In genomic region chr5:33656739-33657138, GRCm38 (mm10) we compare ENCODE assay signal across 8 mouse cellular contexts. TPM values are rescaled to one million over a fixed set of nuclear protein-coding genes. Genes with fewer than 3 reads are reported as not detected.
A peak's percentile ranks its signal among the peaks of the same experiment; 100 is the strongest.
DNase-seq lines count a peak whose midpoint lies in the region; ATAC-seq and TF ChIP-seq lines count a peak whose summit lies in the region.

No protein-coding gene starts in this region.

- H3K36me3 ChIP-seq in heart, postnatal 0 days (replicated peaks; ENCODE audit: control insufficient read depth, insufficient read depth, low read length), result peaks cover 32% of the 10 kb centered on the region
- peaks cover 10 to 26% of the 10 kb centered on the region in 2 experiments for H3K36me3 ChIP-seq in MEL (ENCODE audit: control insufficient read depth in 1 of 2, insufficient read depth in 2 of 2, low read length in 2 of 2)
- H3K36me3 ChIP-seq in hindbrain, embryonic 10.5 days, result peaks cover 46% of the 10 kb centered on the region
- H3K36me3 ChIP-seq in midbrain, embryonic 10.5 days, result peaks cover 46% of the 10 kb centered on the region

- peak overlapping the region; percentile 80 for H3K4me3 ChIP-seq in heart, postnatal 0 days (ENCODE audit: low read depth, low read length)
- H3K4me3 ChIP-seq in MEL (ENCODE audit: control insufficient read depth in 1 of 2, insufficient read depth in 1 of 2, low read depth in 2 of 2, low read length in 2 of 2), result peak overlapping the region; percentile 67 to 75
- peak overlapping the region; percentile 86 for H3K4me3 ChIP-seq in hindbrain, embryonic 10.5 days
- H3K4me3 ChIP-seq in midbrain, embryonic 10.5 days, result peak overlapping the region; percentile 83

- no peak for DNase-seq in heart, postnatal 0 days (ENCODE audit: low spot score)
- DNase-seq in heart, adult 18-20 months, result no peak
- no peak for DNase-seq in MEL (ENCODE audit: low read depth, low spot score)
- DNase-seq in hindbrain, embryonic 10.5 days (ENCODE audit: low spot score), result no peak
- DNase-seq in midbrain, embryonic 10.5 days (ENCODE audit: low spot score), result no peak
- no peak for DNase-seq in frontal cortex, adult 2 months (ENCODE audit: extremely low spot score in 1 of 2, low spot score in 1 of 2)
- DNase-seq in thymus, postnatal 36 days, result no peak
- DNase-seq in right cerebral cortex, adult 18-20 months, result no peak

- H3K27me3 ChIP-seq in heart, postnatal 0 days (ENCODE audit: control insufficient read depth, insufficient read depth, low read length), result no peaks in the 10 kb centered on the region
- no peaks in the 10 kb centered on the region for H3K27me3 ChIP-seq in MEL (ENCODE audit: control insufficient read depth in 1 of 2, insufficient read depth in 2 of 2, low read length in 2 of 2)
- no peaks in the 10 kb centered on the region for H3K27me3 ChIP-seq in hindbrain, embryonic 10.5 days (ENCODE audit: insufficient read depth, poor library complexity, severe bottlenecking)
- H3K27me3 ChIP-seq in midbrain, embryonic 10.5 days (ENCODE audit: low read depth, poor library complexity, severe bottlenecking), result no peaks in the 10 kb centered on the region

- H3K4me1 ChIP-seq in heart, postnatal 0 days (ENCODE audit: control insufficient read depth, insufficient read depth), result peaks cover 22% of the 10 kb centered on the region
- peaks cover 0 to 21% of the 10 kb centered on the region in 2 experiments; a peak in 2 of 4 replicates for H3K4me1 ChIP-seq in MEL (ENCODE audit: control insufficient read depth in 1 of 2, insufficient read depth in 2 of 2, low read length in 2 of 2)
- H3K4me1 ChIP-seq in hindbrain, embryonic 10.5 days (replicated peaks), result peaks cover 63% of the 10 kb centered on the region
- H3K4me1 ChIP-seq in midbrain, embryonic 10.5 days, result peaks cover 62% of the 10 kb centered on the region

- H3K4me2 ChIP-seq in heart, postnatal 0 days (ENCODE audit: low read depth, low read length), result peak overlapping the region; percentile 86

- no peak for ATAC-seq in heart, postnatal 0 days (ENCODE audit: insufficient read depth, low read depth)

- H3K27ac ChIP-seq in heart, postnatal 0 days (ENCODE audit: low read depth), result peak overlapping the region; percentile 98
- H3K27ac ChIP-seq in MEL (ENCODE audit: control insufficient read depth, low read depth, low read length), result peak overlapping the region; percentile 78
- peak overlapping the region; percentile 96 for H3K27ac ChIP-seq in hindbrain, embryonic 10.5 days
- H3K27ac ChIP-seq in midbrain, embryonic 10.5 days (replicated peaks), result peak overlapping the region; percentile 96

- no peaks in the 10 kb centered on the region for H3K9me3 ChIP-seq in heart, postnatal 0 days (replicated peaks; ENCODE audit: control insufficient read depth, low read length)
- H3K9me3 ChIP-seq in MEL (replicated peaks; ENCODE audit: insufficient read depth, low read length), result no peaks in the 10 kb centered on the region
- no peaks in the 10 kb centered on the region for H3K9me3 ChIP-seq in hindbrain, embryonic 10.5 days
- no peaks in the 10 kb centered on the region for H3K9me3 ChIP-seq in midbrain, embryonic 10.5 days (replicated peaks)

- H3K79me2 ChIP-seq in MEL (ENCODE audit: control insufficient read depth, insufficient read depth, low read length, poor library complexity), result peaks cover 55% of the 10 kb centered on the region

- TF ChIP-seq RAD21 in MEL (IDR thresholded peaks at IDR 0.05; ENCODE audit: low read depth, low read length), result no peak

- TF ChIP-seq EP300 in heart, postnatal 0 days (IDR thresholded peaks at IDR 0.05; ENCODE audit: low read depth), result no peak
- no peak for TF ChIP-seq EP300 in MEL (IDR thresholded peaks at IDR 0.05; ENCODE audit: low read depth in 1 of 2, low read length in 2 of 2)

- peak overlapping the region; percentile 74 for H3K9ac ChIP-seq in heart, postnatal 0 days (replicated peaks; ENCODE audit: low read depth, low read length)
- peak overlapping the region; percentile 80 for H3K9ac ChIP-seq in MEL (ENCODE audit: control insufficient read depth, low read depth, low read length, poor library complexity, severe bottlenecking)

- no peak for TF ChIP-seq POLR2A in MEL (IDR thresholded peaks at IDR 0.05; ENCODE audit: control insufficient read depth in 1 of 2, insufficient read depth in 1 of 2, low read depth in 1 of 2, low read length in 2 of 2, poor library complexity in 1 of 2)

- 18% methylated on average over 1 of the region's 1 CpGs for WGBS in heart, postnatal 0 days
- 42% methylated on average over 1 of the region's 1 CpGs for WGBS in hindbrain, embryonic 10.5 days
- 55% methylated on average over 1 of the region's 1 CpGs for WGBS in midbrain, embryonic 10.5 days

- no peak for TF ChIP-seq CTCF in heart, postnatal 0 days (IDR thresholded peaks at IDR 0.05; ENCODE audit: low read depth)
- TF ChIP-seq CTCF in MEL (IDR thresholded peaks at IDR 0.05 in 2 of 3, conservative IDR thresholded peaks at IDR 0.05 in 1 of 3; ENCODE audit: control insufficient read depth in 1 of 3, insufficient read depth in 1 of 3, low read depth in 2 of 3, low read length in 3 of 3, poor library complexity in 1 of 3, severe bottlenecking in 1 of 3), result no peak

TF ChIP-seq in MEL, 35 proteins besides CTCF, POLR2A, EP300 and RAD21 (continues in another document):
- TF ChIP-seq ZNF384 (IDR thresholded peaks at IDR 0.05; ENCODE audit: low read depth, low read length), result no peak
- no peak for TF ChIP-seq MAZ (IDR thresholded peaks at IDR 0.05; ENCODE audit: low read depth, low read length)
- no peak for TF ChIP-seq RCOR1 (IDR thresholded peaks at IDR 0.05; ENCODE audit: low read depth, low read length)
- no peak for TF ChIP-seq TBP (IDR thresholded peaks at IDR 0.05; ENCODE audit: low read depth, low read length)
- no peak for TF ChIP-seq POLR2AphosphoS5 (IDR thresholded peaks at IDR 0.05; ENCODE audit: borderline replicate concordance, low read depth, low read length)
- no peak for TF ChIP-seq GATA1 (IDR thresholded peaks at IDR 0.05; ENCODE audit: low read depth, low read length)

RNA-seq across cellular contexts. Expression of gene Tacc3, which starts 1.2 kb away (rescaled TPM):
- 42.1 and 51.1 TPM in 2 replicates for total RNA-seq in heart, postnatal 0 days (2014; rRNA removed; ENCODE audit: low replicate concordance)
- 35.2 and 39.4 TPM in 2 replicates for polyA plus RNA-seq in heart, postnatal 0 days (2015; fragmentation: Nextera tagmentation; extraction: Ambion mirVana)
- 1 to 10 TPM; 1.5 to 2.5 TPM for total RNA-seq in heart, adult 18-20 months (2021)
- total RNA-seq in MEL (2012; rRNA removed), result 149 and 151 TPM in 2 replicates
- polyA plus RNA-seq in MEL (2012; ENCODE audit: insufficient read depth in 1 of 2, insufficient read length in 2 of 2, low read depth in 1 of 2, low replicate concordance in 2 of 2, missing spikeins in 1 of 2), result 100 to 1,000 TPM; 165 to 609 TPM
- polyA plus RNA-seq in hindbrain, embryonic 10.5 days (2016; fragmentation: Nextera tagmentation; extraction: Ambion mirVana), result 259 and 305 TPM in 2 replicates
- polyA plus RNA-seq in midbrain, embryonic 10.5 days (2016; fragmentation: Nextera tagmentation; extraction: Ambion mirVana), result 317 and 336 TPM in 2 replicates
- 8.4 and 9.1 TPM in 2 replicates for polyA plus RNA-seq in frontal cortex, adult 2 months (2012; rRNA removed)

RNA-seq across cellular contexts. Expression of gene Tmem129, which starts 1.5 kb away (rescaled TPM):
- total RNA-seq in heart, postnatal 0 days (2014; rRNA removed; ENCODE audit: low replicate concordance), result 21.7 and 57.9 TPM in 2 replicates
- polyA plus RNA-seq in heart, postnatal 0 days (2015; fragmentation: Nextera tagmentation; extraction: Ambion mirVana), result 23.8 and 27.0 TPM in 2 replicates
- total RNA-seq in heart, adult 18-20 months (2021), result 10 to 100 TPM; 19.5 to 19.6 TPM
- total RNA-seq in MEL (2012; rRNA removed), result 33.3 and 40.2 TPM in 2 replicates
- 10 to 100 TPM in 1 of 2 experiments, not detected in 1; 51.3 TPM for polyA plus RNA-seq in MEL (2012; ENCODE audit: insufficient read depth in 1 of 2, insufficient read length in 2 of 2, low read depth in 1 of 2, low replicate concordance in 2 of 2, missing spikeins in 1 of 2)
- polyA plus RNA-seq in hindbrain, embryonic 10.5 days (2016; fragmentation: Nextera tagmentation; extraction: Ambion mirVana), result 37.1 and 40.9 TPM in 2 replicates
- 38.2 and 46.0 TPM in 2 replicates for polyA plus RNA-seq in midbrain, embryonic 10.5 days (2016; fragmentation: Nextera tagmentation; extraction: Ambion mirVana)
- 34.8 and 36.3 TPM in 2 replicates for polyA plus RNA-seq in frontal cortex, adult 2 months (2012; rRNA removed)

RNA-seq across cellular contexts. Expression of gene Slbp, which starts 4.4 kb away (rescaled TPM):
- total RNA-seq in heart, postnatal 0 days (2014; rRNA removed; ENCODE audit: low replicate concordance), result 27.4 and 90.6 TPM in 2 replicates
- polyA plus RNA-seq in heart, postnatal 0 days (2015; fragmentation: Nextera tagmentation; extraction: Ambion mirVana), result 65.4 and 65.8 TPM in 2 replicates
- 10 to 100 TPM; 13.5 to 14.7 TPM for total RNA-seq in heart, adult 18-20 months (2021)
- 250 and 255 TPM in 2 replicates for total RNA-seq in MEL (2012; rRNA removed)
- 100 to 1,000 TPM; 233 to 731 TPM for polyA plus RNA-seq in MEL (2012; ENCODE audit: insufficient read depth in 1 of 2, insufficient read length in 2 of 2, low read depth in 1 of 2, low replicate concordance in 2 of 2, missing spikeins in 1 of 2)
- polyA plus RNA-seq in hindbrain, embryonic 10.5 days (2016; fragmentation: Nextera tagmentation; extraction: Ambion mirVana), result 255 and 317 TPM in 2 replicates
- polyA plus RNA-seq in midbrain, embryonic 10.5 days (2016; fragmentation: Nextera tagmentation; extraction: Ambion mirVana), result 309 and 347 TPM in 2 replicates
- polyA plus RNA-seq in frontal cortex, adult 2 months (2012; rRNA removed), result 28.0 and 30.8 TPM in 2 replicates

RNA-seq across cellular contexts. Expression of gene Gm9903, which starts 27.0 kb away (rescaled TPM):
- total RNA-seq in heart, postnatal 0 days (2014; rRNA removed; ENCODE audit: low replicate concordance), result not detected in 2 replicates
- 1.6 and 2.4 TPM in 2 replicates for polyA plus RNA-seq in heart, postnatal 0 days (2015; fragmentation: Nextera tagmentation; extraction: Ambion mirVana)
- total RNA-seq in heart, adult 18-20 months (2021), result 1 to 10 TPM in 1 of 2 experiments, under 1 TPM in 1; 0.87 to 1.2 TPM
- total RNA-seq in MEL (2012; rRNA removed), result 0.13 and 0.19 TPM in 2 replicates
- polyA plus RNA-seq in MEL (2012; ENCODE audit: insufficient read depth in 1 of 2, insufficient read length in 2 of 2, low read depth in 1 of 2, low replicate concordance in 2 of 2, missing spikeins in 1 of 2), result under 1 TPM in 1 of 2 experiments, not detected in 1; 0.36 TPM
- polyA plus RNA-seq in hindbrain, embryonic 10.5 days (2016; fragmentation: Nextera tagmentation; extraction: Ambion mirVana), result 0.77 and 1.2 TPM in 2 replicates
- 0.27 and 0.71 TPM in 2 replicates for polyA plus RNA-seq in midbrain, embryonic 10.5 days (2016; fragmentation: Nextera tagmentation; extraction: Ambion mirVana)
- polyA plus RNA-seq in frontal cortex, adult 2 months (2012; rRNA removed), result 0.61 and 0.72 TPM in 2 replicates

RNA-seq across cellular contexts. Expression of gene Fam53a, which starts 27.3 kb away (rescaled TPM):
- total RNA-seq in heart, postnatal 0 days (2014; rRNA removed; ENCODE audit: low replicate concordance), result 42.0 and 149 TPM in 2 replicates
- polyA plus RNA-seq in heart, postnatal 0 days (2015; fragmentation: Nextera tagmentation; extraction: Ambion mirVana), result 41.0 and 55.2 TPM in 2 replicates
- 10 to 100 TPM; 21.6 to 28.7 TPM for total RNA-seq in heart, adult 18-20 months (2021)
- total RNA-seq in MEL (2012; rRNA removed), result 39.3 and 43.6 TPM in 2 replicates
- polyA plus RNA-seq in MEL (2012; ENCODE audit: insufficient read depth in 1 of 2, insufficient read length in 2 of 2, low read depth in 1 of 2, low replicate concordance in 2 of 2, missing spikeins in 1 of 2), result 10 to 100 TPM in 1 of 2 experiments, not detected in 1; 62.8 TPM
- 58.8 and 68.1 TPM in 2 replicates for polyA plus RNA-seq in hindbrain, embryonic 10.5 days (2016; fragmentation: Nextera tagmentation; extraction: Ambion mirVana)
- polyA plus RNA-seq in midbrain, embryonic 10.5 days (2016; fragmentation: Nextera tagmentation; extraction: Ambion mirVana), result 63.9 and 70.4 TPM in 2 replicates
- 18.8 and 20.1 TPM in 2 replicates for polyA plus RNA-seq in frontal cortex, adult 2 months (2012; rRNA removed)
